Mouse (Mus musculus) forebrain, embryonic 16.5 days (tissue): ENCODE data around the gene Arv1. TPM values are rescaled to one million over a fixed set of nuclear protein-coding genes. Genes with fewer than 3 reads are reported as not detected.

Experiments used
- ATAC-seq: fragments of 200-750 bp; cut with Nextera tagmentation; 2 replicates; pipeline ENCODE4 v1.8.0; 2017; ENCODE audit warnings: mild to moderate bottlenecking, moderate library complexity
- H3K27ac ChIP-seq: fragments of 300-500 bp; sonication (generic); 2 replicates; pipeline ENCODE4 v1.5.1; 2014; ENCODE audit warnings: low read length, control low read depth
- H3K27me3 ChIP-seq: fragments of 300-500 bp; sonication (generic); replicated peaks from 2 replicates; pipeline ENCODE4 v1.6.1; 2014; ENCODE audit warnings: low read length; ENCODE audit not compliant: control insufficient read depth, insufficient read depth
- H3K36me3 ChIP-seq: fragments of 300-500 bp; sonication (generic); 2 replicates; pipeline ENCODE4 v1.6.1; 2014; ENCODE audit not compliant: control insufficient read depth, insufficient read depth
- H3K4me1 ChIP-seq: fragments of 300-500 bp; sonication (generic); replicated peaks from 2 replicates; pipeline ENCODE4 v1.6.1; 2014; ENCODE audit warnings: low read length; ENCODE audit not compliant: control insufficient read depth, insufficient read depth
- H3K4me2 ChIP-seq: fragments of 300-500 bp; sonication (generic); 2 replicates; pipeline ENCODE4 v1.6.1; 2014; ENCODE audit warnings: mild to moderate bottlenecking, low read length, control low read depth
- H3K4me3 ChIP-seq: fragments of 300-500 bp; sonication (generic); replicated peaks from 2 replicates; pipeline ENCODE4 v1.5.1; 2014; ENCODE audit warnings: mild to moderate bottlenecking, low read length, control low read depth
- H3K9ac ChIP-seq: fragments of 300-500 bp; sonication (generic); replicated peaks from 2 replicates; pipeline ENCODE4 v1.6.1; 2014; ENCODE audit warnings: low read depth, low read length, control low read depth
- H3K9me3 ChIP-seq: fragments of 300-500 bp; sonication (generic); 2 replicates; pipeline ENCODE4 v1.6.1; 2016; ENCODE audit warnings: low read length; ENCODE audit not compliant: control insufficient read depth
- WGBS: fragments of 180-500 bp; shearing (Covaris S2); extraction: QIAGEN DNeasy Blood & Tissue Kit; methylation state at CpG from one replicate; pipeline ENCODE4 v1.1.7; 2014; 5-methylcytosine and 5-hydroxymethylcytosine counted together
- polyA plus RNA-seq: library from polyadenylated mRNA; unstranded; fragments of >200 nt; fragmentation: Nextera tagmentation; extraction: Ambion mirVana; gene quantifications from 2 replicates; pipeline ENCODE4 v1.2.1, GENCODE M21; 2015

Arv1 gene
- polyA plus RNA-seq, 1 experiment from 2014 or later = 33.5 TPM

DNA sequence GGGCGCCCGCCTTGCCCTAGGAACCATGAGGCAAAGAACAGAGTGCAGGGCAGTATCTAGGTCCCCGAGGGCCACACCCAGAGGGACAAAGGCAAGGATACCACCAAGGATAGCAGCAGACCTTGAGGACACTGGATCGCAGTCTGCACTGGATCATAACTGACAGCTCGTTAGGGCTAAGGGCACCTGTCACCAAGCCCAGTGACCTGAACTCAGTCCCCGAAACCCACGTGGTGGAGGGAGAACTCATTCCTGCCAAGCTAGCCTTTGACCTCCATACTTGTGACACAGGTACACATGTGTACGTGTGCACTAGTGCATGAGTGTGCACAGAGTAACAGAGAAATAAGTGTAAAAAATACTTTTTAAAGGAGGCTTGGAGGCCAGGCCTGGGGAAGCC lies 6.2 kb upstream of the Arv1 start:
- Histone ChIP-seq H3K4me2 (no peak overlapping the region), H3K36me3 (peaks cover 16% of the 10 kb centered on the region; the same call in 1 of the 2 replicates), H3K9me3 (no peaks in the 10 kb centered on the region), H3K9ac (no peak overlapping the region), H3K4me3 (no peak overlapping the region), H3K27ac (no peak overlapping the region), H3K27me3 (no peaks in the 10 kb centered on the region), H3K4me1 (peaks cover 8% of the 10 kb centered on the region)
- 88% methylated on average over 8 of the region's 8 CpGs for WGBS
- no peak for ATAC-seq

DNA sequence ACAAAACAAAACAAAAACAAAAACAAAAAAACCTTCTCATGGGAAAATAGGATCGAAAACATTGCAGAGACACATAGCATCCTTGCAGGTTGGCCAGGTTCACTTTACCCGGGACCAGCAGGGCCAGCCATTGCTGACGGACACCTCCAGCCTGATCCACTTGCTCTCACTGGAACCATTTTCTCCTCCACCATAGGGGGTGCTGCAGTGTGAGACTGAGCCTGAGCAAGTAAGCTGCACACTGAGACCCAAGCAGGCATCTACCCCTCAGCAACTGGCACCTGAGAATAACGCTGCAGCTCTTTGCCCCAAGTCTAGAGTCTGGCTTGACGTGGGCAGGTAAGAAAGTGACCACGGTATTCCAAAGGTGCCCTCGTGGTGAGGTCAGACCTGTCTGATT lies 1.8 kb upstream of the Arv1 start:
- no peaks in the 10 kb centered on the region for H3K36me3 ChIP-seq
- WGBS = 76% methylated on average over 7 of the region's 7 CpGs
- no peak overlapping the region for H3K4me2 ChIP-seq
- no peak overlapping the region for H3K27ac ChIP-seq
- no peaks in the 10 kb centered on the region for H3K9me3 ChIP-seq
- H3K27me3 ChIP-seq = no peaks in the 10 kb centered on the region
- no peak overlapping the region for H3K9ac ChIP-seq
- ATAC-seq = no peak
- peaks cover 23% of the 10 kb centered on the region for H3K4me1 ChIP-seq
- no peak overlapping the region for H3K4me3 ChIP-seq

DNA sequence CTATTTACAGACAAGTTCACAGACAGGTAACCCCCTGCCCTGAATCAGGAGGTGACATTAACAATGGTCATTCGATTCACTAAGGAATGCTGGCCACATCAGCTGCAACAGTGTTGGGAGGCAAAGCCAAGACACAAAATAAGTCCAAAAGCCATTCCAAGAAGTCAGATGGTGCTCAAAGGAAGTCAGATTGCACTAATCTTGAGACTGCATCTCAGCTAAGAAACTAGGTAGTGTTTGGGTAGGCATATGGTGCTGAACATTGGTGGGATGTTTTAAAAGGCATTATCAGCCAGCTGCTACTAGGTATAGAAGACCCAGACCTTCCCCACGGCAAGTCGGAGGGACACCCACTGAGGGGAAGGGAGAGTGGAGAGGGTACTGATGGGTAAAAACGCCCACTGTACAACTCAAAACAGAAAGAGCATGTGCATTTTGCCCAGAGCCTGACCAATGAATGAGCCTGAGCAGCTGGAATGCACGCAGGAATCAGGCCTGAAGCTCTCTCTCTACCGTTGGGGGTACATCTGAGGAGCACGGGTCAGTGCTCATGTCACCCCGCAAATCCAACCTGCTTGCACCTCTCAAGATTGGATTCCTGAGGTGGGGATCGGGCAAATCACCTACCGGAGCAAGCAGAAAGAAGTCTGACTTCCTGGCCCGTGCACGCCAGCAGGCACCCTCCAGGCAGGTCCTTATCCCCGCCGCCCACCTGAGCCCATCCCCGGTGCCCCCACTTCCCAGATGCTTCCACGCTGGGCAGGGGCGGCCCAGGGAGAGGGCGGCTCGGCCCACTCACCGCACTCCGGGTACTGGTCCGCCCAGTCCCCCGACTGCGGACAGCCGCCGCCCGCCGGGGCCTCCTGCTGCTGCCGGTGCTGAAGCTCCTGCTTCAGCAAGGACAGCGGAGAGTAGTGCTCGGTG lies 739 bp upstream of the Arv1 start:
- Histone ChIP-seq H3K4me3 (peak overlapping the region; percentile 86), H3K9me3 (no peaks in the 10 kb centered on the region), H3K27ac (peak overlapping the region; percentile 44), H3K9ac (peak overlapping the region; percentile 90), H3K36me3 (0 out of 2 replicates have a peak, but pooled peaks cover 3% of the 10 kb centered on the region), H3K27me3 (no peaks in the 10 kb centered on the region), H3K4me2 (peak overlapping the region; percentile 76), H3K4me1 (peaks cover 23% of the 10 kb centered on the region)
- ATAC-seq = peak; percentile 61
- WGBS = 2% methylated on average over 31 of the region's 31 CpGs

DNA sequence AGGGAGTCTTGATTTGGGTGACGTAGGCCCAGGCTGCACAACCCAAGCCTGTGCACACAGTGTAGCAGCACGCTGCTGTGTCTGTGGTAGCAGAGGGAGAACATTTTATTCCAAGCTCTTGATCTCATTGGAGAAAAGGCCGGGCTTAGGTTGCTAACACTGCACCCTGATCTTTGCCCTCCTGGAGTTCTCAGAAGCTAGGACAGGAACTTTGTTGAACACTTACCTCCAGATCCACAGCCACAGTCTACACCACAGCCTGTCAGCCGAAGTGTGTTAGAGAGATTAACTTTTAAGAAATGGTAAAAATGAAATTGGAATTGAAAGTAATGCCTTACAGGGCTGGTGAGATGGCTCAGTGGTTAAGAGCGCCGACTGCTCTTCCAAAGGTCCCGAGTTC lies 2.4 kb downstream of the Arv1 start:
- Histone ChIP-seq H3K27ac (no peak overlapping the region), H3K9ac (no peak overlapping the region), H3K4me2 (no peak overlapping the region), H3K4me3 (no peak overlapping the region), H3K4me1 (peaks cover 23% of the 10 kb centered on the region), H3K36me3 (peaks cover 16% of the 10 kb centered on the region), H3K27me3 (no peaks in the 10 kb centered on the region), H3K9me3 (no peaks in the 10 kb centered on the region)
- 94% methylated on average over 7 of the region's 7 CpGs for WGBS
- no peak for ATAC-seq

DNA sequence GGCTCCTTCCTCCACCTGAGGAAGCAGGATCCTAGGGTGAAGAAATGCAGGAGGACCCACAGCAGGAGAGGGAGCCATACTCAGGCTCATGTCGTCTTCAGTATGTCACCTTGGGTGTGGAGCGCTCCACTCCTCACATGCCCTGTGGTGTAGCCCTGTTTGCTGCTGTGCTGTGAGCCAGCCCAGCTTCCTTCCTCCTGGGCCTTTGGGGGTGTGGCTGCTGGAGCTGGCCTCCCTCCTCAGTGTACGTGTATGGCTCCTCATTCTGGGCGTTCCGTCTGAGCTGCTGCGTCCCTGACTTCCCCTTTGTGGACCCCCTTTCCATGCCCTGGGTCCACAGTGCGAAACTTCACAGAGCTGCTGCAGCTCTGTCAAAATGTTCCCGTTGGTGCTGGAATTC lies 10.9 kb downstream of the Arv1 start:
- Histone ChIP-seq H3K36me3 (peaks cover 54% of the 10 kb centered on the region), H3K9me3 (no peaks in the 10 kb centered on the region), H3K27me3 (no peaks in the 10 kb centered on the region), H3K27ac (no peak overlapping the region), H3K4me3 (no peak overlapping the region), H3K4me2 (no peak overlapping the region), H3K4me1 (no peaks in the 10 kb centered on the region), H3K9ac (no peak overlapping the region)
- 89% methylated on average over 8 of the region's 8 CpGs for WGBS
- ATAC-seq = no peak

DNA sequence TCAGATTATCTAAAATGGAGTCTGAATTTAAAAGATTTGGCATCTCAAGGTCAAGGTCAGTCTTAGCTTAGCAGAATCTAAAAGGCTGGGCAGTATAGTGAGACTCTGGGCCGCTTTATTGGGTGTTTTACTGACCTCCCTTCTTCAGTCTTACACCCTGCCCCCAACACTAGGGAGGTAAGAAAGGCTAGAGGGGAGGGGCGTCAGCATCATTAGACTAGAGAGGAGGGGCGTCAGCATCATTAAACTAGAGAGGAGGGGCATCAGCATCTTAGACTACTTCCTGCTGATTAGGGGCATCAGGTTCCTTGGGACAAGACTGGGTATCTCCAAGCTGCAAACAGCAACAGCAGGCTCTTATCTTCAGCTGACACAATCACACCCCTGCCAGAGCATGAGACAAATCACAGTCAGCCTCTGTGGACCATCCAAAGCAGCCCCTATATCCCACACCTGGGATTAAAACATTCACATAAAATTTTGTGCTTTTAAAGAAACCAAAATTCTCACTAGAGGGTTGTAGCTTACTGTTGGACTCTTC lies 13.5 kb downstream of the Arv1 start:
- Histone ChIP-seq H3K4me1 (no peaks in the 10 kb centered on the region), H3K27ac (no peak overlapping the region), H3K27me3 (no peaks in the 10 kb centered on the region), H3K4me3 (no peak overlapping the region), H3K36me3 (peaks cover 37% of the 10 kb centered on the region), H3K9me3 (no peaks in the 10 kb centered on the region), H3K9ac (no peak overlapping the region), H3K4me2 (no peak overlapping the region)
- WGBS = 69% methylated on average over 3 of the region's 3 CpGs
- ATAC-seq = no peak

DNA sequence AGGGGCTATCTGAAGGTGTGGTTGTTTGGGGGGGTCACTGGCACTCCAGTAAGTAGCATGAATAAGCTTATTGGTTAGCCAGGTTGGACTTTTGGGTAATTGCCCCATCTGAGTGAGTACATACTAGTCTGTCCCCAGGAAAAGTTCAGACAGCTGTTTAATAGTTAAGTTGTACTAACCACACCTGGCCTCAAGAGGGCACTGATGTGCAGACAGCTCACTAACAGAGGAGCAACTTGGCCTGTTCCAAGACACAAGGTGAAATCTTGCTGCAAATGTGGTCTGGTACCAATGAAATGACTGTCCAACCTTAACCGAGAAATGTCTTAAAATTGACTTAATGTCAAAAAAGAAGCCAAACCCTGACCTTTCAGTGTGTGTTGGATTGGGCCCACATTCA lies 17.3 kb downstream of the Arv1 start:
- Histone ChIP-seq H3K9me3 (no peaks in the 10 kb centered on the region), H3K4me1 (no peaks in the 10 kb centered on the region), H3K27ac (no peak overlapping the region), H3K36me3 (peaks cover 3% of the 10 kb centered on the region), H3K4me2 (no peak overlapping the region), H3K9ac (no peak overlapping the region), H3K4me3 (no peak overlapping the region), H3K27me3 (no peaks in the 10 kb centered on the region)
- 86% methylated on average over 1 of the region's 1 CpGs for WGBS
- no peak for ATAC-seq

DNA sequence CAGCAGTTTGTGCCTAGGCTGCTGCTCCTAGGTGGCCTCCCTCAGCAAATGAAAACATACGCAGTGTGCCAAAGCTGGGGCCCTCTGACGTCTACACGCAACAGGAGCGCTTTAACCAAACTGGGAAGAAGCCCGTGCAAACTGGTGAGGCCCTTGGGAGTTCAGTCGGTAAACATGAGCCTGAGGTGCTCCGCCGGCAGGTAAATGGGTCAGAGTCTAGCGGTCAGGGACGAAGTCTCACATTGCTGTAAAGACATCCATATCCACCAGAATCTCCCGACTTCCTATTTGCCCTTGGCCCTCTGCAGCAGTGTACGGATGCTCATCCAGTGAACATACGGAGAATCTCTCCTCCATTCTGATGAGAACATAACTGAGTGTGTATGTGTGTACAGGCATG lies 24.7 kb downstream of the Arv1 start:
- Histone ChIP-seq H3K4me3 (no peak overlapping the region), H3K9me3 (no peaks in the 10 kb centered on the region), H3K9ac (no peak overlapping the region), H3K4me2 (no peak overlapping the region), H3K27ac (no peak overlapping the region), H3K36me3 (no peaks in the 10 kb centered on the region), H3K27me3 (peaks cover 24% of the 10 kb centered on the region), H3K4me1 (peaks cover 9% of the 10 kb centered on the region)
- ATAC-seq = no peak
- 76% methylated on average over 13 of the region's 13 CpGs for WGBS

DNA sequence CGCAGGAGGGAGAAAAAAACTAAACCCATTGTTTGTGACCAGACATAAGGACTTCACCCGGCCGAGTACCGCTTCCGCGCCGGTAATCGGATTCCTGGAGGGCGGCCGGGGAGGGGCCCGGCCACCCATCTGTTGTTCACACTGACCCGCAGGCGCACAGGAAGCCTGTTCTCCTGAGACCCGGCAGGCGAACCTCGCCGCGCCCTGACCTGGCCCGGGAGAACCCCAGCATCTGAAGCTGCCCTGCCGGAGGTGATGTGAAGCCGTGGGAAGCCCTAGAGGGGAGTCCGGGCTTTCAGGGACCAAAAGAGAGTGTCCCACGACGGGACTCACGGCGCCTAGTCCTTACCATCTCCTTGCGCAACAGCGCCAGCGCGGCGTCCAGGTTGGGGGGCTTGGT lies 29.3 kb downstream of the Arv1 start:
- H3K4me1 ChIP-seq = peaks cover 11% of the 10 kb centered on the region
- ATAC-seq = no peak
- H3K9me3 ChIP-seq = no peaks in the 10 kb centered on the region
- peaks cover 51% of the 10 kb centered on the region for H3K27me3 ChIP-seq
- H3K27ac ChIP-seq = no peak overlapping the region
- H3K4me2 ChIP-seq = peak overlapping the region; percentile 72
- peak overlapping the region; percentile 50 for H3K9ac ChIP-seq
- WGBS = 0% methylated on average over 31 of the region's 31 CpGs
- H3K36me3 ChIP-seq = no peaks in the 10 kb centered on the region
- peak overlapping the region; percentile 50 for H3K4me3 ChIP-seq
